Mouse (Mus musculus) megakaryocyte-erythroid progenitor cell, adult 5-6 weeks (primary cell): ENCODE results near the gene Zdhhc15. TPM values are rescaled to one million over a fixed set of nuclear protein-coding genes. Genes with fewer than 3 reads are reported as not detected.

Source experiments
- ATAC-seq: replicated peaks from 2 replicates; pipeline ENCODE4 v1.8.0; 2016; ENCODE audit warnings: mild to moderate bottlenecking, inconsistent platforms; ENCODE audit not compliant: severe bottlenecking, poor library complexity, low FRiP score, low TSS enrichment
- total RNA-seq, 2 experiments: library from RNA; stranded (forward) in 1 of 2; stranded (reverse) in 1 of 2; fragments of 200-1000, 215-1000 nt in 1 of 2; fragments of >200 nt in 1 of 2; fragmentation: Nextera tagmentation in 1 of 2; gene quantifications; 2 replicates each; pipeline ENCODE4 v1.2.3; 2014 to 2017

The Zdhhc15 gene
- 2.7 and 4.6 TPM in 2 replicates for total RNA-seq (2014; fragmentation: Nextera tagmentation)
- 3.0 and 3.4 TPM in 2 replicates for total RNA-seq (2017)

GRCm38 (mm10) chrX:104670757-104671549, at the start of gene Zdhhc15:
TSS of gene Zdhhc15 (minus strand) at chrX:104671064.
- ATAC-seq = peak; percentile 99

- no peak for ATAC-seq
Observed at GRCm38 (mm10) chrX:104707935-104708334, 37.1 kb upstream of the Zdhhc15 start.

GRCm38 (mm10) chrX:104669850-104670756, 761 bp downstream of the Zdhhc15 start:
- ATAC-seq = peak; percentile 18; the same call in 1 of the 2 replicates

- ATAC-seq = no peak
Observed at GRCm38 (mm10) chrX:104656976-104657375, 13.9 kb downstream of the Zdhhc15 start.

- ATAC-seq = no peak
Observed at GRCm38 (mm10) chrX:104612531-104612930, 58.3 kb downstream of the Zdhhc15 start.

- ATAC-seq = peak; percentile 90
Observed at GRCm38 (mm10) chrX:104603738-104604430, 67.0 kb downstream of the Zdhhc15 start.

- ATAC-seq = peak; percentile 89
Observed at GRCm38 (mm10) chrX:104602168-104602859, 68.5 kb downstream of the Zdhhc15 start.

- peak; percentile 47; the same call in 1 of the 2 replicates for ATAC-seq
Observed at GRCm38 (mm10) chrX:104573946-104574345, 96.9 kb downstream of the Zdhhc15 start.

- peak; percentile 99 for ATAC-seq
Observed at GRCm38 (mm10) chrX:104567497-104567896, 103.4 kb downstream of the Zdhhc15 start.

GRCm38 (mm10) chrX:104545283-104545682, 125.6 kb downstream of the Zdhhc15 start:
- ATAC-seq = peak; percentile 90

- ATAC-seq = peak; percentile 77
Observed at GRCm38 (mm10) chrX:104543919-104544595, 126.8 kb downstream of the Zdhhc15 start.

- ATAC-seq = no peak
Observed at GRCm38 (mm10) chrX:104542635-104543034, 128.2 kb downstream of the Zdhhc15 start.

- ATAC-seq = no peak
Observed at GRCm38 (mm10) chrX:104501765-104502164, 169.1 kb downstream of the Zdhhc15 start.

- ATAC-seq = no peak
Observed at GRCm38 (mm10) chrX:104489626-104490355, 181.1 kb downstream of the Zdhhc15 start.

- ATAC-seq = no peak
Observed at GRCm38 (mm10) chrX:104488870-104489467, 181.9 kb downstream of the Zdhhc15 start.

- no peak for ATAC-seq
Observed at GRCm38 (mm10) chrX:104488036-104488435, 182.8 kb downstream of the Zdhhc15 start.
